Mouse (Mus musculus): ENCODE results near the gene Rasgef1c.

Gene Rasgef1c

DNA sequence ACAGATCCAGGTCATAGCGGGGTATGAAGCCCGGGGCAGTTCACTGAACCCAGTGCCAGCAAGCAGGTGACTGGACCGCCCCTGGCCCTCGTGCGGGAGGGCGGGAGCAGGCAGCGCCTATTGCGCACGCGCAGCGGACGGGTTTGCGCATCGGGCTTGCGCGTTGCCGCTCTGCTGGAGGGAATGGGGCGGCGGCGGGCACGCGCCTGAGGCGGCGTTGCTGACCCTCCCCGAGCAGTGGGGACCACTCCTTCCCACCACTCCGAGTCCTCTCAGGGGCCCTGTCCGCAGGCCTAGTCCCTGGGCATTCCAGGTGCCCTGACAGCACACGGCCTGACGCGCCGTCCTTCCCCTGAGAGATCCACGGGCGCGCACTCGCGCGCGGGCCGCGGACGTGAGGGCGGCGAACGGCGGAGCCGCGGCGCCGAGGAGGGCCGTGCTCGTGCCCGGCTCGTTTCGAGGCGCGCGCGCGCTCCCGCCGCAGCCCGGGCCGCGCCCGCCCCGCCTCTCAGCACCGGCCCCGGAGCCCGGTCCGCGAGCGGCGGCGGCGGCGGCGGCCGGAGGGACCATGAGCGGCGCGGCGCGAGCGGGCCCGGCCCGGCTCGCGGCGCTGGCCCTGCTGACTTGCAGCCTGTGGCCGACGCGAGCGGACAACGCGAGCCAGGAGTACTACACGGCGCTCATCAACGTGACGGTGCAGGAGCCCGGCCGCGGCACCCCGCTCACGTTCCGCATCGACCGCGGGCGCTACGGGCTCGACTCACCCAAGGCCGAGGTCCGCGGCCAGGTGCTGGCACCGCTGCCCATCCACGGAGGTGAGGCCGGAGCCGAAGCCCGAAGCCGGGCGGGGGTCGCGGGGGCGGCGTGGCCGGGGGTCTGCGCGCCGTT is 123.4 kb downstream of the Rasgef1c start, which contains the start of gene Rnf130:
Rnf130 (plus strand) TSS at position 514 of the 888 bp plus-strand sequence.
- DNase-seq (ENCODE audit: low read depth, low spot score): peak; percentile 90

DNA sequence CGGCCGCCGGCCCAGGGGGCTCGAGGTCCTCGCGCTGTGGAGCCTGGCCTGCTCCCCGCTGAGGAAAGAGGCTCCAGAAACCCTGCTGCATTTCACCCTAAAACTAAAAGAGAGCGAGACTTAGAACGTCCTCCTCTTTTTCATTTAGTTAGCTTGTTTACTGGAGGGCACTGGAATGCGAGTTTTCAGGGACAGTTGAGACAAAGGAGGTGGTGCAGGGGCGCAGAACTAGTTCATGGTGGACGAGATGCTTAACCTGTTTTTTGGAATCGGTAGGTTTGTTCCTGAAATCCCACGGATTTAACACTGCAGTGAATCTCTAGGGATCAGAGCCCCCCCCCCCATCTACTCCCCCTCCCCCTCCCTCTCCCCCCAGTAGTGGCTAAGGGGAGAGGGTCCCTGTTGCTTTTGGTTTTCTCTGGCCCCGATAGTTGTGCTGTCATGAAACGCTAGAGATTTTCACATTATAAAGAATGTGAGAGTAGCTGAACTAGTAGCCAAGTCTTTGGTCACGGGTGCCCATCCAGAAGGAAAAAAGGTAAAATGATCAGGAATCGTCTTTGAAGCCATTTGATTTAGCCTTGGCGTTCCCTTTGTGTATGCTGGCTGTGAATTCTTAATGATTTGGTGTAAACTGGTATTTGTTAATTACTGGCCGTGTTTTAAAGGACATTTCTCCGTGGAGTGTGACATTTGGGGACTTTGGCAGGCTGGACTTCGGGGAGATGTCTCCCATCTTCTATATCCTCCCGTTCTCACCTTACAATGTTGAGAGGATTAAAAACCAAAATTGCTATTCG is 124.3 kb downstream of the Rasgef1c start:
- peak; percentile 11 for DNase-seq (ENCODE audit: low read depth, low spot score)

DNA sequence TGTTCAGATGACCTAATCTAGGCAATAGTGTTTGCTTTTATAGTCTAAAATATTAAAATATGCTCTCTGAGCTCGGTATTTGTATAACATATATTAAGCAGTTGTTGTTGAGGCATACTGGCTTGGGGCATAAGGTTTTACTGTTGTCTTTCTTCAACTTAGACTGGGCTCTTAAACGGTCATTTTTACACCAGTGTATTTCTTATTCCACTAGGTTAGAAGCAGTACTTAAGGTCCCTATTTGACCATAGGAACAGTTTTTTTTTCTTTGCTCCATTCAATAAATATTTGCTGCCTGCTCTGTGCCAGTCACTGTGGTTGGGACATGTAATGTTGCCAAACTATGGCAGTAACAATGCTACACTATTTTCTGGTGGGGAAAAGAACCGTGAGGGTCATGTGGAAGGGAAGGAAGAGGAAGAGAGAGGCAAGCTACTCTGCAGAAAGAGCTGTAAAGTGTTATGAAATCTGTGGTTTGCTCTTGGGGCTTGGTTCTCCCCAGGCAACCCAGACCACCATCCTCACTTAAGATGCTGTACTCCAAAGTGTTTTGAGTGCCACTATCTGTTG is 125.0 kb downstream of the Rasgef1c start:
- no peak for DNase-seq (ENCODE audit: low read depth, low spot score)

DNA sequence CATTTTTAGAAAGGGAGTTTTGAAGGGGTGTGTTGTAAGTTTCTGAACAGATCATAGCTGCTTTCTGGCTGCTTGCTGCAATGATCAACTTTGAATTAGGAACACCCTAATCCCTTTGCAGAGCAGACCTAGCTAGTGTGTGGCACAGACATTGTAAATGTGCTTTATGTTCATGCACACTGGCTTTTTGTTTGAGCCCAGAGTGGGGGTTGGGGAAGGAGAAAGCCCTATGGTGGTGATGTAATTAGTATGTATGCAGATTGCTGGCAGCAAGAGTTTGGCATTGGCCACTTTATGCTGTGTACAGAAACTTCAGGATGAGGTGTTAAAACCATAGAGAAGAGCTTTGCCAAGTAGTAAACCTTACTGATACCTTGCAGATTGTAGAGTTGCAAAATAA is 126.8 kb downstream of the Rasgef1c start:
- DNase-seq (ENCODE audit: low read depth, low spot score): no peak

All from ES-CJ7 (cell line).